Mouse (Mus musculus): ENCODE results near the gene Zc3h10. TPM values are rescaled to one million over a fixed set of nuclear protein-coding genes. Genes with fewer than 3 reads are reported as not detected.

Gene Zc3h10
- total RNA-seq (2014; rRNA removed; ENCODE audit: low replicate concordance) (13.8 and 24.4 TPM in 2 replicates), polyA plus RNA-seq (2015; fragmentation: Nextera tagmentation; extraction: Ambion mirVana) (6.1 and 8.1 TPM in 2 replicates)

GRCm38 (mm10) chr10:128547361-128548032, at the start of gene Zc3h10:
Gene Zc3h10, minus strand, starts transcription at chr10:128547774.
- Histone ChIP-seq H3K9ac (replicated peaks; ENCODE audit: low read depth, low read length) (peak within 1 kb of the TSS; percentile 92), H3K36me3 (replicated peaks; ENCODE audit: control insufficient read depth, insufficient read depth, low read length) (peaks cover 32% of the 10 kb centered on the region), H3K4me1 (ENCODE audit: control insufficient read depth, insufficient read depth) (peaks cover 5% of the 10 kb centered on the region; the same call in 1 of the 2 replicates), H3K4me2 (ENCODE audit: low read depth, low read length) (peak within 1 kb of the TSS; percentile 82), H3K9me3 (replicated peaks; ENCODE audit: control insufficient read depth, low read length) (no peaks in the 10 kb centered on the region), H3K4me3 (ENCODE audit: low read depth, low read length) (peak within 1 kb of the TSS; percentile 72), H3K27me3 (ENCODE audit: control insufficient read depth, insufficient read depth, low read length) (no peaks in the 10 kb centered on the region), H3K27ac (ENCODE audit: low read depth) (peak within 1 kb of the TSS; percentile 94)
- under 1% methylated on average over 39 of the region's 50 CpGs for WGBS
- DNase-seq (ENCODE audit: low spot score) (peak; percentile 99), ATAC-seq (ENCODE audit: insufficient read depth, low read depth) (peak; percentile 86)
- TF ChIP-seq CTCF (IDR thresholded peaks at IDR 0.05; ENCODE audit: low read depth) (peak; percentile 57), EP300 (IDR thresholded peaks at IDR 0.05; ENCODE audit: low read depth) (peak; percentile 86)

DNA sequence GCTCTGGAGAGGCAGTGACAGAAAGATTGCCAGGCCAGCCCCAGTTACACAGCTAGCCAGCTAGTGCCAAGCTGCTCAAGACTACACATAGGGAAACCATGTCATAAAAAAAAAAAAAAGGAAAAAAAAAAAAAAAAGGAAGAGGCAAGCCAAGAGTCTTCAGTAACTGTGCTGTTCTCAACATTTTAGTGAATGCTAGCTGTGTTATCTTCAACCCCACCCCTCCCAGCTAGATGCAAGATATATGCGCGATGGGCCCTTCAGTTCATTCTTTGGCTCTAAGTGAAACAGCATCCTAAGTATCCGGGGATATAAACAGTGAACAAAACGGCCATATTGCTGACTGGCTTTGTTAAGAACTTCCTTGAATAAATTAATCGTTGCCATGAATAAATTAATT, 45.2 kb upstream of the Zc3h10 start:
- Histone ChIP-seq H3K4me1 (ENCODE audit: control insufficient read depth, insufficient read depth) (peaks cover 5% of the 10 kb centered on the region), H3K27me3 (ENCODE audit: control insufficient read depth, insufficient read depth, low read length) (peaks cover 16% of the 10 kb centered on the region; the same call in 1 of the 2 replicates), H3K9me3 (replicated peaks; ENCODE audit: control insufficient read depth, low read length) (no peaks in the 10 kb centered on the region), H3K9ac (replicated peaks; ENCODE audit: low read depth, low read length) (no peak overlapping the region), H3K36me3 (replicated peaks; ENCODE audit: control insufficient read depth, insufficient read depth, low read length) (no peaks in the 10 kb centered on the region), H3K4me2 (ENCODE audit: low read depth, low read length) (no peak overlapping the region), H3K4me3 (ENCODE audit: low read depth, low read length) (no peak overlapping the region), H3K27ac (ENCODE audit: low read depth) (no peak overlapping the region)
- no peak for DNase-seq (ENCODE audit: low spot score)
- TF ChIP-seq CTCF (IDR thresholded peaks at IDR 0.05; ENCODE audit: low read depth) (no peak), EP300 (IDR thresholded peaks at IDR 0.05; ENCODE audit: low read depth) (no peak)
- no peak for ATAC-seq (ENCODE audit: insufficient read depth, low read depth)
- WGBS: 64% methylated on average over 5 of the region's 5 CpGs

DNA sequence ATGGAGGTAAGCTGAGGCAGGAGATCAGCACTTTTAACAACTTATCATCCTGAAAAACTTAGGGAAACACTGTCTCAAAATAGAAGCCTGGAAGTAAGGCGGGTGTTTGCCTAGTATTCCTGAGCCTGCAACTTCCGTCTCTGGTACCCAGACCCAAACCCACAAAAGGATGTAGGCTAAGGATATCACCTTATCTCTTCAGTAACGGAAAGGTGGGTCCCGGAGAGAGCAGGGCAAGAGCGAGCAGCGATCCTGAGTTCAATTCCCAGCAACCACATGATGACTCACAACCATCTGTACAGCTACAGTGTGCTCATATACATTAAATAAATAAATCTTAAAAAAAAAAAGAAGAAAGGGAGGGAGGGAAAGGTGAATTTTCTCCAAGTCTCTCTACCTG, 43.9 kb upstream of the Zc3h10 start:
- Histone ChIP-seq H3K27ac (ENCODE audit: low read depth) (no peak overlapping the region), H3K9me3 (replicated peaks; ENCODE audit: control insufficient read depth, low read length) (no peaks in the 10 kb centered on the region), H3K4me3 (ENCODE audit: low read depth, low read length) (no peak overlapping the region), H3K9ac (replicated peaks; ENCODE audit: low read depth, low read length) (no peak overlapping the region), H3K4me1 (ENCODE audit: control insufficient read depth, insufficient read depth) (peaks cover 5% of the 10 kb centered on the region), H3K36me3 (replicated peaks; ENCODE audit: control insufficient read depth, insufficient read depth, low read length) (no peaks in the 10 kb centered on the region), H3K4me2 (ENCODE audit: low read depth, low read length) (no peak overlapping the region), H3K27me3 (ENCODE audit: control insufficient read depth, insufficient read depth, low read length) (peaks cover 19% of the 10 kb centered on the region; the same call in 1 of the 2 replicates)
- TF ChIP-seq CTCF (IDR thresholded peaks at IDR 0.05; ENCODE audit: low read depth) (no peak), EP300 (IDR thresholded peaks at IDR 0.05; ENCODE audit: low read depth) (no peak)
- 65% methylated on average over 6 of the region's 6 CpGs for WGBS
- DNase-seq (ENCODE audit: low spot score): no peak
- no peak for ATAC-seq (ENCODE audit: insufficient read depth, low read depth)

DNA sequence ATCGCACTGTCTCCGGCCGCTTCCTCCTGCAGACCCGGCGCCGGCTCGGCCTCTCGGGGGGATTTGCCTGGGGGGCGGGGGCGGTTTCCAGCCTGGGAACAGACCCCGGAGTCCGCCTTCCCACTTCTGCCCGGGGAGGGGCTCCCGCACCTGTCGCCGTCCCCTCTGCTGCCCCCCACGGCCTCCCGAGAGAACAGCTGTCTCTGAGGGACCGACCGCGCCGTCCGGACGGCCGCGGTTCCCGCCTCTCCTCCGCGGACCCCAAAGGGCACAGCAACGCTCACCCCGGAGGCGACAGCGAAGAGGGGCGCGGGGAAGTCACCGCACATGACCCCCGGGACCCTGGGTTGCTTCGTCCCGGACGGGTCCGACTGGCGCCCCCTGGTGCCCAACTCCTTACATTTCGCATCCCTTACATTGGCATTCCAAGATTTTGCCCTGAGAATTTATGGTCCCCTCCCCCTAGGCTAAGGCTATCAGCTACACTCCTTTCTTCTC, 42.7 kb upstream of the Zc3h10 start:
- Histone ChIP-seq H3K27me3 (ENCODE audit: control insufficient read depth, insufficient read depth, low read length) (peaks cover 19% of the 10 kb centered on the region; the same call in 1 of the 2 replicates), H3K27ac (ENCODE audit: low read depth) (no peak overlapping the region), H3K9me3 (replicated peaks; ENCODE audit: control insufficient read depth, low read length) (no peaks in the 10 kb centered on the region), H3K36me3 (replicated peaks; ENCODE audit: control insufficient read depth, insufficient read depth, low read length) (no peaks in the 10 kb centered on the region), H3K4me3 (ENCODE audit: low read depth, low read length) (peak overlapping the region; percentile 79), H3K4me2 (ENCODE audit: low read depth, low read length) (peak overlapping the region; percentile 92), H3K4me1 (ENCODE audit: control insufficient read depth, insufficient read depth) (peaks cover 5% of the 10 kb centered on the region), H3K9ac (replicated peaks; ENCODE audit: low read depth, low read length) (peak overlapping the region; percentile 43)
- TF ChIP-seq CTCF (IDR thresholded peaks at IDR 0.05; ENCODE audit: low read depth) (peak; percentile 56), EP300 (IDR thresholded peaks at IDR 0.05; ENCODE audit: low read depth) (no peak)
- DNase-seq (ENCODE audit: low spot score) (no peak), ATAC-seq (ENCODE audit: insufficient read depth, low read depth) (peak; percentile 47; the same call in 1 of the 2 replicates)
- under 1% methylated on average over 40 of the region's 43 CpGs for WGBS

- Histone ChIP-seq H3K4me3 (ENCODE audit: low read depth, low read length) (peak within 1 kb of the TSS; percentile 79), H3K27me3 (ENCODE audit: control insufficient read depth, insufficient read depth, low read length) (peaks cover 19% of the 10 kb centered on the region; the same call in 1 of the 2 replicates), H3K36me3 (replicated peaks; ENCODE audit: control insufficient read depth, insufficient read depth, low read length) (no peaks in the 10 kb centered on the region), H3K9me3 (replicated peaks; ENCODE audit: control insufficient read depth, low read length) (no peaks in the 10 kb centered on the region), H3K9ac (replicated peaks; ENCODE audit: low read depth, low read length) (peak within 1 kb of the TSS; percentile 43), H3K4me2 (ENCODE audit: low read depth, low read length) (peak within 1 kb of the TSS; percentile 92), H3K4me1 (ENCODE audit: control insufficient read depth, insufficient read depth) (peaks cover 5% of the 10 kb centered on the region), H3K27ac (ENCODE audit: low read depth) (no peak within 1 kb of the TSS)
- DNase-seq (ENCODE audit: low spot score) (no peak), ATAC-seq (ENCODE audit: insufficient read depth, low read depth) (peak; percentile 42)
- under 1% methylated on average over 43 of the region's 43 CpGs for WGBS
- TF ChIP-seq CTCF (IDR thresholded peaks at IDR 0.05; ENCODE audit: low read depth): no peak
- no peak for TF ChIP-seq EP300 (IDR thresholded peaks at IDR 0.05; ENCODE audit: low read depth)
These were observed 42.1 kb upstream of the Zc3h10 start, which contains the start of gene Erbb3 for GRCm38 (mm10) chr10:128589464-128590192. Gene Erbb3, minus strand, starts transcription at chr10:128589652.

Data from heart, postnatal 0 days (tissue).